Mouse (Mus musculus) ovary, postnatal 14 days (tissue): ENCODE measurements around the gene Nmi.

Source experiments
- DNase-seq: peaks from one replicate; pipeline ENCODE4 v3.0.0; 2022; ENCODE audit warnings: low spot score

Nmi gene

GRCm38 (mm10) chr2:51941832-51942231, 31.5 kb downstream of the Nmi start:
- no peak for DNase-seq

GRCm38 (mm10) chr2:51938750-51939149, 34.5 kb downstream of the Nmi start:
- DNase-seq: no peak

GRCm38 (mm10) chr2:51937004-51937403, 36.3 kb downstream of the Nmi start:
- no peak for DNase-seq

- DNase-seq: no peak
These were observed 36.7 kb downstream of the Nmi start for GRCm38 (mm10) chr2:51936585-51936984.

GRCm38 (mm10) chr2:51935921-51936320, 37.4 kb downstream of the Nmi start:
- DNase-seq: no peak

- DNase-seq: peak; percentile 68
These were observed 38.5 kb downstream of the Nmi start, which contains the start of gene Rbm43 for GRCm38 (mm10) chr2:51934574-51935334. Rbm43 (minus strand) TSS chr2:51935163.

- DNase-seq: no peak
These were observed 39.8 kb downstream of the Nmi start for GRCm38 (mm10) chr2:51933341-51934134.

- no peak for DNase-seq
These were observed 42.1 kb downstream of the Nmi start for GRCm38 (mm10) chr2:51931241-51931640.

- DNase-seq: peak; percentile 67
These were observed 58.2 kb downstream of the Nmi start for GRCm38 (mm10) chr2:51914944-51915680.

- DNase-seq: no peak
These were observed 58.8 kb downstream of the Nmi start for GRCm38 (mm10) chr2:51914532-51914931.

- DNase-seq: no peak
These were observed 60.6 kb downstream of the Nmi start for GRCm38 (mm10) chr2:51912740-51913139.

GRCm38 (mm10) chr2:51911864-51912263, 61.4 kb downstream of the Nmi start:
- DNase-seq: no peak

GRCm38 (mm10) chr2:51907538-51908110, 65.7 kb downstream of the Nmi start:
- no peak for DNase-seq

GRCm38 (mm10) chr2:51905637-51906036, 67.7 kb downstream of the Nmi start:
- DNase-seq: no peak
